Mouse (Mus musculus): Measurements from ENCODE around the gene Eaf1. TPM values are rescaled to one million over a fixed set of nuclear protein-coding genes. Genes with fewer than 3 reads are reported as not detected.

The Eaf1 gene
- total and polyA plus RNA-seq, 2 experiments from 2014 or later, result 4.0 to 22.4 TPM

DNA sequence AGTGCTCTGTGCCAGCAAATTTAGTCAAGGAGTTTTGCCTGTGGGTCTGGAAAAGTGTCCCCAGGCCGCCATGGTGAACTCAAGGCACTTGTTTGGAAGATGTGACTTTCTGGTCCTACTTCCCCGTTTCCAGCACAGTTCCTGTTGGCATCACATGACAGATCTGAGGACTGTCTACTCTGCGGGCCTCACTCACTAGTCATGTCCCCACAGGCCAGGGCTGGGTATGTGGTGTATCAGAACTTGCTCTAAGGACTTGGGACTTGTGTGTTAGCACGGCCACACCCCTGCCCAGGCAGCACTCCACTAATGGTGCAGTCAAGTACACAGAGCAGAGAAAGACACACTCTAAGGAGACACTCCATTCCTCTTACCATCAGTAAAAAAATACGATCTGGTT, 11.8 kb upstream of the Eaf1 start:
- no peak for DNase-seq (ENCODE audit: low spot score)
- Histone ChIP-seq H3K4me1 (ENCODE audit: insufficient read depth, low read length) (no peaks in the 10 kb centered on the region), H3K36me3 (ENCODE audit: insufficient read depth, low read length) (peaks cover 66% of the 10 kb centered on the region), H3K9me3 (ENCODE audit: low read length) (no peaks in the 10 kb centered on the region), H3K27ac (ENCODE audit: low read depth, low read length) (no peak overlapping the region), H3K4me3 (ENCODE audit: low read depth, low read length) (no peak overlapping the region), H3K4me2 (ENCODE audit: low read depth, low read length, poor library complexity, severe bottlenecking) (no peak overlapping the region), H3K9ac (replicated peaks; ENCODE audit: low read length, poor library complexity, severe bottlenecking) (no peak overlapping the region), H3K27me3 (ENCODE audit: insufficient read depth, low read length) (no peaks in the 10 kb centered on the region)
- TF ChIP-seq CTCF (IDR thresholded peaks at IDR 0.05), result no peak
- 97% methylated on average over 5 of the region's 5 CpGs for WGBS
- no peak for ATAC-seq (ENCODE audit: low FRiP score)

DNA sequence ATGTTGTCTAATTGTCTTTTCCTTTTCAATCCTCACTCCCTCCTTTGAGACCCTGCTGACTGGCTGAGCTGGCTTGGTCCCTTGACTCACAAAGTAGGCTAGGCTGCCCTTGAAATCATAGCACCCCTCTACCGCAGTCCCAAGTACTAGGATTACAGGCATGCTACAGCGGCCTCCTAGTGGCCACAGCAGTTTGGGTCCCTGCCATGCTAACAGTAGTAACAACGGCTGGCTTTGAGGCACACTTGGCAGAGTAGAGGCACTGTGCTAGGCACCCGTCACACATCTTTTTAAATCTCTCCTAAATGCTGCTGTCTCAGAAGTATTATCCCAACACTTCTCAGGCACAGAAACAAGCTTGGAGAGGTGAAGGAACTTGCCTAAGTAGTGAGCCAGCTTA, 7.7 kb upstream of the Eaf1 start:
- Histone ChIP-seq H3K27ac (ENCODE audit: low read depth, low read length) (no peak overlapping the region), H3K27me3 (ENCODE audit: insufficient read depth, low read length) (no peaks in the 10 kb centered on the region), H3K4me1 (ENCODE audit: insufficient read depth, low read length) (no peaks in the 10 kb centered on the region), H3K9ac (replicated peaks; ENCODE audit: low read length, poor library complexity, severe bottlenecking) (no peak overlapping the region), H3K4me3 (ENCODE audit: low read depth, low read length) (no peak overlapping the region), H3K4me2 (ENCODE audit: low read depth, low read length, poor library complexity, severe bottlenecking) (no peak overlapping the region), H3K9me3 (ENCODE audit: low read length) (no peaks in the 10 kb centered on the region), H3K36me3 (ENCODE audit: insufficient read depth, low read length) (peaks cover 62% of the 10 kb centered on the region)
- WGBS, result 88% methylated on average over 4 of the region's 4 CpGs
- no peak for ATAC-seq (ENCODE audit: low FRiP score)
- TF ChIP-seq CTCF (IDR thresholded peaks at IDR 0.05), result peak; percentile 25
- no peak for DNase-seq (ENCODE audit: low spot score)

GRCm38 (mm10) chr14:31488055-31488454, 6.1 kb upstream of the Eaf1 start:
- Histone ChIP-seq H3K27ac (ENCODE audit: low read depth, low read length) (no peak overlapping the region), H3K9ac (replicated peaks; ENCODE audit: low read length, poor library complexity, severe bottlenecking) (no peak overlapping the region), H3K9me3 (ENCODE audit: low read length) (no peaks in the 10 kb centered on the region), H3K4me1 (ENCODE audit: insufficient read depth, low read length) (no peaks in the 10 kb centered on the region), H3K4me2 (ENCODE audit: low read depth, low read length, poor library complexity, severe bottlenecking) (no peak overlapping the region), H3K36me3 (ENCODE audit: insufficient read depth, low read length) (peaks cover 51% of the 10 kb centered on the region), H3K27me3 (ENCODE audit: insufficient read depth, low read length) (no peaks in the 10 kb centered on the region), H3K4me3 (ENCODE audit: low read depth, low read length) (no peak overlapping the region)
- TF ChIP-seq CTCF (IDR thresholded peaks at IDR 0.05), result no peak
- no peak for DNase-seq (ENCODE audit: low spot score)
- ATAC-seq (ENCODE audit: low FRiP score), result no peak
- WGBS, result 95% methylated on average over 6 of the region's 6 CpGs

DNA sequence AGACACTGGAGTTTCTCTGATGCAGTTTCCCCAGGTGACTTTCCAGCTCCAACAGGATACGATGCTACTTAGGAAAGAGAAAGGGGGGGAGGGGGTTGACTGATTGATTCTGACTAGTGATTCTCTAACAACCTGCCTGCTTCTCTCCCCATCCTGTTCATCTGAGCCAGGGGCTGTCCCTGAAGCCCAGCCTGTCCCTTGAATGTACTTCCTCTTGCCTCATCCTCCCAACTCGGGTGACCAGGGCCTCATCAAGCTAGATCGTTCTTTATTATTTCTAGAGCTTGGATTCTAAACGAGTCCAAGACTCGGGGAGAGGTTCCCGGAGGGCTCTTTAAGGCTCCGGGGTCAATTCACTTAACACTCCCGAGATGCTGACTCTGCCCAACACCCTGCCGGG, 298 bp upstream of the Eaf1 start:
- TF ChIP-seq CTCF (IDR thresholded peaks at IDR 0.05), result no peak
- 54% methylated on average over 9 of the region's 9 CpGs for WGBS

GRCm38 (mm10) chr14:31494975-31495455, 816 bp downstream of the Eaf1 start, which contains the start of gene Mettl6:
TSS of gene Mettl6 (minus strand) at chr14:31495040.
- H3K9me3 ChIP-seq (ENCODE audit: low read length), result no peaks in the 10 kb centered on the region
- H3K36me3 ChIP-seq (ENCODE audit: insufficient read depth, low read length), result peaks cover 17% of the 10 kb centered on the region; the same call in 1 of the 2 replicates
- WGBS, result 1% methylated on average over 49 of the region's 49 CpGs
- H3K27me3 ChIP-seq (ENCODE audit: insufficient read depth, low read length), result no peaks in the 10 kb centered on the region
- peaks cover 9% of the 10 kb centered on the region; the same call in 1 of the 2 replicates for H3K4me1 ChIP-seq (ENCODE audit: insufficient read depth, low read length)
- no peak for TF ChIP-seq CTCF (IDR thresholded peaks at IDR 0.05)
- DNase-seq (ENCODE audit: low spot score), result peak; percentile 94
- peak within 1 kb of the TSS; percentile 89 for H3K4me3 ChIP-seq (ENCODE audit: low read depth, low read length)
- ATAC-seq (ENCODE audit: low FRiP score), result peak; percentile 93
- peak within 1 kb of the TSS; percentile 86 for H3K4me2 ChIP-seq (ENCODE audit: low read depth, low read length, poor library complexity, severe bottlenecking)
- peak within 1 kb of the TSS; percentile 90 for H3K9ac ChIP-seq (replicated peaks; ENCODE audit: low read length, poor library complexity, severe bottlenecking)
- peak within 1 kb of the TSS; percentile 78 for H3K27ac ChIP-seq (ENCODE audit: low read depth, low read length)

More for the DNA sequence above, 298 bp upstream of the Eaf1 start:
- no peak for DNase-seq (ENCODE audit: low spot score)
- Histone ChIP-seq H3K4me1 (ENCODE audit: insufficient read depth, low read length) (peaks cover 9% of the 10 kb centered on the region; the same call in 1 of the 2 replicates), H3K27me3 (ENCODE audit: insufficient read depth, low read length) (no peaks in the 10 kb centered on the region), H3K27ac (ENCODE audit: low read depth, low read length) (no peak overlapping the region), H3K4me2 (ENCODE audit: low read depth, low read length, poor library complexity, severe bottlenecking) (peak overlapping the region; percentile 72), H3K9me3 (ENCODE audit: low read length) (no peaks in the 10 kb centered on the region), H3K9ac (replicated peaks; ENCODE audit: low read length, poor library complexity, severe bottlenecking) (peak overlapping the region; percentile 90), H3K36me3 (ENCODE audit: insufficient read depth, low read length) (peaks cover 18% of the 10 kb centered on the region; the same call in 1 of the 2 replicates), H3K4me3 (ENCODE audit: low read depth, low read length) (peak overlapping the region; percentile 89)
- ATAC-seq (ENCODE audit: low FRiP score), result no peak

GRCm38 (mm10) chr14:31495538-31495937, 1.3 kb downstream of the Eaf1 start:
- peak overlapping the region; percentile 86 for H3K4me2 ChIP-seq (ENCODE audit: low read depth, low read length, poor library complexity, severe bottlenecking)
- ATAC-seq (ENCODE audit: low FRiP score) (no peak), DNase-seq (ENCODE audit: low spot score) (no peak)
- peak overlapping the region; percentile 90 for H3K9ac ChIP-seq (replicated peaks; ENCODE audit: low read length, poor library complexity, severe bottlenecking)
- H3K27me3 ChIP-seq (ENCODE audit: insufficient read depth, low read length), result no peaks in the 10 kb centered on the region
- TF ChIP-seq CTCF (IDR thresholded peaks at IDR 0.05), result no peak
- H3K4me1 ChIP-seq (ENCODE audit: insufficient read depth, low read length), result peaks cover 9% of the 10 kb centered on the region; the same call in 1 of the 2 replicates
- no peaks in the 10 kb centered on the region for H3K9me3 ChIP-seq (ENCODE audit: low read length)
- peak overlapping the region; percentile 89 for H3K4me3 ChIP-seq (ENCODE audit: low read depth, low read length)
- peaks cover 14% of the 10 kb centered on the region; the same call in 1 of the 2 replicates for H3K36me3 ChIP-seq (ENCODE audit: insufficient read depth, low read length)
- WGBS, result 5% methylated on average over 8 of the region's 8 CpGs
- H3K27ac ChIP-seq (ENCODE audit: low read depth, low read length), result peak overlapping the region; percentile 78

All from midbrain, postnatal 0 days (tissue).